Mouse (Mus musculus): ENCODE results near the gene Lmf1. TPM values are rescaled to one million over a fixed set of nuclear protein-coding genes. Genes with fewer than 3 reads are reported as not detected.
A peak's percentile ranks its signal among the peaks of the same experiment; 100 is the strongest.

Gene Lmf1
- polyA plus RNA-seq, 1 experiment from 2014 or later = 21.5 TPM

DNA sequence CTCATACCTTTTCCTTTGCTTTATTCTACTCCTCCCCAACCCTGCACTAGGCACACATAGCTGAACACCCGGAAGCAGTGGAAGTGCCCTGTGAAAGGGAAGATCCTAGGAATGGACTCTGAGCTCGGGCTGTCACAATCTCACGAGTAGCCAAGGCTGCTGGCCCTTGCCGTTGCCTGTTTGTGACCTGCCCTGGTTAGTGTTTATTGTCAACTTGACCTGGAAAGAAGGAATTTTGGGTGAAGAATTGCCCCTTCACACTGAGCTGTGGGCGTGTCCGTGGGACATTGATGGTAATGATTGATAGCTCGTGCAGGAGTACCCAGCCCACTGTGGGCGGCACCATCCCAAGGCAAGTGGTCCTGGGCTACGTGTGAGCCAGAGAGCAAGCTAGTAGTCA lies 5.8 kb downstream of the Lmf1 start:
- Histone ChIP-seq H3K9me3 (no peaks in the 10 kb centered on the region), H3K4me1 (peaks cover 11% of the 10 kb centered on the region), H3K9ac (replicated peaks) (no peak overlapping the region), H3K27me3 (no peaks in the 10 kb centered on the region), H3K4me3 (no peak overlapping the region), H3K27ac (replicated peaks) (no peak overlapping the region), H3K4me2 (replicated peaks) (no peak overlapping the region), H3K36me3 (peaks cover 42% of the 10 kb centered on the region; the same call in 1 of the 2 replicates)
- no peak for ATAC-seq (ENCODE audit: low FRiP score, low read depth)
- 97% methylated on average over 9 of the region's 9 CpGs for WGBS

DNA sequence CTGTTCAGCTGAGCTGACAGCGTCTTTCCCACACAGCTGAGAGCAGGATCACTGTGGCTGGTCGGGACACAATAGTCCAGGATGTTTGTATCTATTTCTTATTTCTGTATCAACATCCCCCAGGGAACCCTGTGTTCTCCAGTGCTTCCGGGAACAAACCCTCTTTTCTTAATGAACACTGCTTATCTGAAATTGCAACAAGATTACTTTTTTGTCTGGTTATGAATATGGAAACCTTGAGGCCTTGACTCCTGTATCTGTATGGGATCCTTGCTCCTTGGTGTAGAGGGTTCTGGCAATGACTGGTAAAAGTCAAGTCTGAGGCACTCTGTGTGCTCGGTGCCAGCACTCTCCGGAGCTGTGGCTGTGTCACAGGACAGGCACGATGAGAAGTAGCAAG lies 11.2 kb downstream of the Lmf1 start:
- no peaks in the 10 kb centered on the region; the same call in 1 of the 2 replicates for H3K4me1 ChIP-seq
- peaks cover 69% of the 10 kb centered on the region for H3K36me3 ChIP-seq
- H3K27me3 ChIP-seq = peaks cover 7% of the 10 kb centered on the region; the same call in 1 of the 2 replicates
- H3K4me3 ChIP-seq = no peak overlapping the region
- WGBS = 92% methylated on average over 6 of the region's 6 CpGs
- H3K27ac ChIP-seq (replicated peaks) = no peak overlapping the region
- no peak for ATAC-seq (ENCODE audit: low FRiP score, low read depth)
- H3K4me2 ChIP-seq (replicated peaks) = no peak overlapping the region
- no peaks in the 10 kb centered on the region for H3K9me3 ChIP-seq
- no peak overlapping the region for H3K9ac ChIP-seq (replicated peaks)

DNA sequence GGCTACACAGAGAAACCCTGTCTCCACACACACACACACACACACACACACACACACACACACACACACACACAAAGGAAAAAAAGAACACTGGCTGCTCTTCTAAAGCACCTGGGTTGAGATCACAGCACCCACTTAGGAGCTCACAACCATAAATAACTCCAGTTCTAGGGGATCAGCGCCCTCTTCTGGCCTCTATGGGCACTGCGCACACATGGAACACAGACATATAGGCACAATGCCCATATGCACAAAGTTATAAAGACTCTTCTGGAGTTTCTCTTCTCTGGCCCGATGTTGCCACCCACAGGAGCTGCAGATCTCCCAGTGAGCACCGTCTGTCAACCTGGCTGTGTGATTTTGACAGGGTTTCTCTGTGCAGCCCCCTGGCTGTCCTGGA lies 12.1 kb downstream of the Lmf1 start:
- Histone ChIP-seq H3K9me3 (no peaks in the 10 kb centered on the region), H3K27ac (replicated peaks) (no peak overlapping the region), H3K36me3 (peaks cover 61% of the 10 kb centered on the region), H3K27me3 (peaks cover 7% of the 10 kb centered on the region; the same call in 1 of the 2 replicates), H3K4me1 (no peaks in the 10 kb centered on the region; the same call in 1 of the 2 replicates), H3K4me2 (replicated peaks) (no peak overlapping the region), H3K9ac (replicated peaks) (no peak overlapping the region), H3K4me3 (no peak overlapping the region)
- WGBS = 86% methylated on average over 4 of the region's 4 CpGs
- no peak for ATAC-seq (ENCODE audit: low FRiP score, low read depth)

DNA sequence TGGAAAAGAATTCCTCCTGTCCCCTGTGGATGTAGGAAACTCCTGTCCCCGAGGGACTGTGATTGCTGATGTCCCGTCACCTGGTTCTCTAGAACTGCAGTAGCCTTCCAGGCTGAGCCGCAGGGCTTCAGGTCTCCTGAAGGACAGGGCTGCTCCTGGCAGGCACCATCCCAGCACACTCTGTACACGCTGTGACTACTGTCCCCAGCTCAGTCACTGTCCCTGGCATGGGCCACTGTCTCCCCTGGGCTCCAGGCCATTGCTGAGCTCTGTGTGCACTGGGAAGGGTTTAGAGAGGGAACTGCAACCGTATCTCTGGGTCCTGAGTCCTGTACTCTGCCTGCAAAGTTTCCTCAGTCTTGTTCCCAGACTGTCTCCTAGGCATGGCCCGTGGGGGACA lies 13.5 kb downstream of the Lmf1 start:
- Histone ChIP-seq H3K27ac (replicated peaks) (no peak overlapping the region), H3K9me3 (no peaks in the 10 kb centered on the region), H3K27me3 (peaks cover 7% of the 10 kb centered on the region; the same call in 1 of the 2 replicates), H3K4me1 (no peaks in the 10 kb centered on the region; the same call in 1 of the 2 replicates), H3K9ac (replicated peaks) (no peak overlapping the region), H3K4me2 (replicated peaks) (no peak overlapping the region), H3K36me3 (peaks cover 56% of the 10 kb centered on the region), H3K4me3 (no peak overlapping the region)
- 91% methylated on average over 6 of the region's 6 CpGs for WGBS
- ATAC-seq (ENCODE audit: low FRiP score, low read depth) = no peak

DNA sequence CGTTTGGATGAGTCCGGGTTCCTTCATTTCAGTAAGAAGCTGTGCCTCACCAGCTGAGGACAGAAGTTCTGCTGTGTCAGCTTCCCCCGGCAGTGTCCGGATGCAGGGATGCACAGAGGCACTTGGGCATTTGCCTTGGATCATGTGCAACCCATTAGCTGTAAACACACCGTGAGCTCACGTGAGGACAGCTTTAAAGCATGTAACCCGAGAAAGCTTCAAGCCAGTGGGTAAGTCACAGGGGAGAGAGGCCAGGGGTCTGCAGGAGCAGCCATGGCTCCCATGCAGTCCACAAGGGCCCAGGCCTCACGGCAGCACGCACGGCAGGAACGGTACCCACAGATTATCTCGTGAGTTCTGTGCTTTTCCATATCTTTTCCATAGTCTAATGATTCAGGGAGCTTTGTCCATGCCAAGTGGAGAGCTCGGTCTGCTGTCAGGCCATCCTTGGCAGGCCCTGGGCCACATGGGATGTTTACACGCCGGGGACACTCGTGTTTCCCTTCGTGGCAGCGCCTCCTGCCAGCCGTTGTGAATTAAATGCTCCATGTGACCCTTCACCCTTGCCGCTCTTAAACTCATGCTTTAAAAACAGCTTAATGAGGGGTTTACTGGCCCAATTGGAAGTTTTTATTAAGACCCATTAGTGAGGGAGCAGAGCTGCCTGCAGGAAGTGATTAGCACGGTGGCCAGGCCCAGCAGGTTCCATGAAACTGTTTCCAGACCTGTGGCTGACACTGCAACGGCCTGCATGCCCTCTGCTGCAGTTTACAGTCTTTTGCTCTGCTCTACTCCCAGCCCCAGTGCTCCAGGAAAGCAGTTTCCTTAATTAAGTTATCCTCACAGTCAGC lies 14.8 kb downstream of the Lmf1 start:
- no peak overlapping the region for H3K4me3 ChIP-seq
- H3K9ac ChIP-seq (replicated peaks) = no peak overlapping the region
- peaks cover 7% of the 10 kb centered on the region; the same call in 1 of the 2 replicates for H3K27me3 ChIP-seq
- H3K4me2 ChIP-seq (replicated peaks) = no peak overlapping the region
- H3K36me3 ChIP-seq = peaks cover 49% of the 10 kb centered on the region
- WGBS = 69% methylated on average over 22 of the region's 22 CpGs
- H3K9me3 ChIP-seq = no peaks in the 10 kb centered on the region
- no peak overlapping the region; the same call in 1 of the 2 replicates for H3K27ac ChIP-seq (replicated peaks)
- H3K4me1 ChIP-seq = no peaks in the 10 kb centered on the region; the same call in 1 of the 2 replicates
- no peak for ATAC-seq (ENCODE audit: low FRiP score, low read depth)

DNA sequence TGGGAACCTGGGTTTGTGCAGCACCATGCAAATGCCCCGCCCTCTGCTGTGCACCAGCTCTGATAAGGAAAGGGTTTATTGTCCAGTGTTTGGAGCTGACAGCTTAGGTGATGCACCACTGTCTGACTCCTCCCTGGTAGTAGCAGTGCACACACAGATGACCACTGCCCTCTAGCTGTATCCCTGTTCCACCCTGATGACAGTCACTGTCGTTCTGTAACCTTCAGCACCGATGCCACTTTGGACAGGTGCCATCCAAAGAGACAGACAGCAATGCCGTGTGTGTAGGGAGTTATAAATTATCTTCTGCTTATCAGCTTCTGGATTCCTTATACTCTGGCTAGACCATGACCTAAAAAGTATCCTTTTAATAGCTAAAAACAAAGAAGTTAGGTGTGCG lies 16.6 kb downstream of the Lmf1 start:
- no peak overlapping the region for H3K4me3 ChIP-seq
- H3K36me3 ChIP-seq = peaks cover 31% of the 10 kb centered on the region
- no peaks in the 10 kb centered on the region; the same call in 1 of the 2 replicates for H3K4me1 ChIP-seq
- H3K9ac ChIP-seq (replicated peaks) = no peak overlapping the region
- WGBS = 88% methylated on average over 5 of the region's 5 CpGs
- no peaks in the 10 kb centered on the region for H3K9me3 ChIP-seq
- no peak overlapping the region for H3K27ac ChIP-seq (replicated peaks)
- peaks cover 7% of the 10 kb centered on the region; the same call in 1 of the 2 replicates for H3K27me3 ChIP-seq
- no peak overlapping the region for H3K4me2 ChIP-seq (replicated peaks)
- ATAC-seq (ENCODE audit: low FRiP score, low read depth) = no peak

DNA sequence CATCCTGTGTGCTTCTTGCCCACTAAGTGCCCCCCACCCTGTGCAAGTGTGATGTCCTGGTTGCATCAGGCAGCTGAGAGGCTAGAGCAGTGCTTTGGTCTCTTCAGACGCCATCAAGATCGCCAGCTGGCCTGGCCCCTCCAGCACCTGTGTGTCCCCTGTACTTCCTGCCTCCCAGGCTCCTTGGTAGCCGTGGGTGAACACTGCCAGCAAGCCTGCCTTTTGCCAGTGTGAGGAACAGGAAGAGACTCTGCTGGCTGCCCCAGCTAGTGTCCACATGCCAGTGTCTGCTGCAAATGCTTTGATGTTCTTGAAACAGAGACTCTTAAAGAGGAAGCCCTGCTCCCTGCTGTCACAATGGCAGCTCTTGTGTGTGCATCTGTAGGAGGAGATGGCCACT lies 18.7 kb downstream of the Lmf1 start:
- 89% methylated on average over 3 of the region's 3 CpGs for WGBS
- no peak overlapping the region for H3K9ac ChIP-seq (replicated peaks)

DNA sequence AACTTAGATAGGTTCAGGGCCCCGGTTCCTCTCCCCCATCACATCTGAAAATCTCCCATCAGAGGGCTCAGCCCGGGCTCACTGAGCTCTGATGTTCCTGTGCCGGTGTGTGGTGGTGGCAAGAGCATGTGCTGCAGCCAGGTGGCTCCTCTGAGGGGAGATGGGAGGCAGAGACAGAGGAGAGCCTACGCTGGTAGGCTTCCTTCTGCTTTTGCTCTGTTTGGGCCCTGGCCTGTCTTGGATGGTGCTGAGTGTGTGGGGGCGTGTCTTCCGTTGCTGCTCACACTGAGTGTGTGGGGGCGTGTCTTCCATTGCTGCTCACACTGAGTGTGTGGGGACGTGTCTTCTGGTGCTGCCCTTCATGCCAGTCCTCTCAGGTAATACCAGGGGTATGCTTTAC lies 23.5 kb downstream of the Lmf1 start:
- Histone ChIP-seq H3K27ac (replicated peaks) (no peak overlapping the region), H3K9ac (replicated peaks) (no peak overlapping the region), H3K9me3 (no peaks in the 10 kb centered on the region), H3K27me3 (no peaks in the 10 kb centered on the region), H3K4me2 (replicated peaks) (no peak overlapping the region), H3K4me3 (no peak overlapping the region), H3K4me1 (no peaks in the 10 kb centered on the region), H3K36me3 (0 out of 2 replicates have a peak, but pooled peaks cover 3% of the 10 kb centered on the region)
- ATAC-seq (ENCODE audit: low FRiP score, low read depth) = no peak
- WGBS = 75% methylated on average over 8 of the region's 8 CpGs

More for the DNA sequence above, 18.7 kb downstream of the Lmf1 start:
- Histone ChIP-seq H3K4me2 (replicated peaks) (no peak overlapping the region), H3K27ac (replicated peaks) (no peak overlapping the region), H3K27me3 (peaks cover under 1% of the 10 kb centered on the region; the same call in 1 of the 2 replicates), H3K4me1 (no peaks in the 10 kb centered on the region; the same call in 1 of the 2 replicates), H3K36me3 (peaks cover 15% of the 10 kb centered on the region; the same call in 1 of the 2 replicates), H3K4me3 (no peak overlapping the region), H3K9me3 (no peaks in the 10 kb centered on the region)
- ATAC-seq (ENCODE audit: low FRiP score, low read depth) = no peak

DNA sequence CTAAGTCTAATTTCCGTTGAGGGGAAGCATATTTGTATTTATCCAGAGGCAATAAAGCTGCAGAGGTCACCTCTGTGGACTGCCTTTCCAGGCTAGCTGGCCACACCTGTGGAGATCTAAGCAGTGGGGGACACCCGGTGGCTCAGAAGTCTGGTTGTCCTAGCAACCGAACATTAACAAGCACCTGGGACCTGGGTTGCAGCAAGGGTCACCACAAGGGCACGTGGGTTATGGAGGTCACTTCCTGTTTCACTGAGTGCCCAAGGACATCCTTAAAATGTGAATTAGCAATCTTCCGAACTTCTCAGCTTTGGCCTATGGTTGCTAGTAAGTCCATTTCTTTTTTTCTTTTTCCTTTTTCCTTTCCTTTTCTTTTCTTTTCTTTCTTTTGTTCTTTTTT lies 25.3 kb downstream of the Lmf1 start:
- Histone ChIP-seq H3K9ac (replicated peaks) (no peak overlapping the region), H3K4me2 (replicated peaks) (no peak overlapping the region), H3K9me3 (no peaks in the 10 kb centered on the region), H3K27me3 (no peaks in the 10 kb centered on the region), H3K4me3 (no peak overlapping the region), H3K4me1 (peaks cover 11% of the 10 kb centered on the region), H3K36me3 (no peaks in the 10 kb centered on the region), H3K27ac (replicated peaks) (no peak overlapping the region)
- 64% methylated on average over 5 of the region's 5 CpGs for WGBS
- ATAC-seq (ENCODE audit: low FRiP score, low read depth) = no peak

DNA sequence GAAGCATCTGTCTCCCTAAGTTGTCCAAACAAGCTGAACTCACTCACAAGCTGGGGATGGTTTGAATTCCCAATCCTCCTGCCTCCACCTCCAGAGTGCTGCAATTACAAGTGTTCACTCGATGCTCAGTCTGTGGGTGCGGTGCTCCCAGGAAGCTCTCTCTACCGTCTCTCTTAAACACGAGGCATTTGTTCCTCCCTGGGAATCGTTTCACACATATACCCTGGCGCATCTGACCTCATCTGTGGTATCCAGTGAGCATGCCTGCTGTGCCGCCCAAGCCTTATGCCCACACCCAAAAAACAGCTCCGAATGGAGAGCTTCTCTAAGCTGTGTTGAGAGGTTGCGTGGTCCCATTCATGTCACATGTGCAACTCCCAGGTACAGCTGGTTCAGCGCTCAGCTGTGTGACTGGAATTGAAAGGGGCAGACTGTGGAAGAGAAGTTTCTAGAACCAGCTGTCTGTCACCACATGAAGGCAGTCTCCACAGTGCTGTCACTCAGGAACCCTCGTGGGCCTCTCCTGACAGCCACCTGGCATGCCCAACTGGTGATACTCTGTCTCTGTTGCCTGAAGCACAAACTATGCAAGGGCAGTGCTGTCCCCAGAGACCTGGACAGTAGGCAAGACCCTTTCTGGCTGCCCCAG lies 29.4 kb downstream of the Lmf1 start:
- H3K9ac ChIP-seq (replicated peaks) = no peak overlapping the region
- no peak overlapping the region for H3K4me2 ChIP-seq (replicated peaks)
- ATAC-seq (ENCODE audit: low FRiP score, low read depth) = no peak
- no peaks in the 10 kb centered on the region for H3K27me3 ChIP-seq
- H3K4me3 ChIP-seq = no peak overlapping the region
- H3K9me3 ChIP-seq = no peaks in the 10 kb centered on the region
- WGBS = 91% methylated on average over 11 of the region's 11 CpGs
- peaks cover 25% of the 10 kb centered on the region for H3K4me1 ChIP-seq
- no peak overlapping the region for H3K27ac ChIP-seq (replicated peaks)
- H3K36me3 ChIP-seq = peaks cover 5% of the 10 kb centered on the region; the same call in 1 of the 2 replicates

DNA sequence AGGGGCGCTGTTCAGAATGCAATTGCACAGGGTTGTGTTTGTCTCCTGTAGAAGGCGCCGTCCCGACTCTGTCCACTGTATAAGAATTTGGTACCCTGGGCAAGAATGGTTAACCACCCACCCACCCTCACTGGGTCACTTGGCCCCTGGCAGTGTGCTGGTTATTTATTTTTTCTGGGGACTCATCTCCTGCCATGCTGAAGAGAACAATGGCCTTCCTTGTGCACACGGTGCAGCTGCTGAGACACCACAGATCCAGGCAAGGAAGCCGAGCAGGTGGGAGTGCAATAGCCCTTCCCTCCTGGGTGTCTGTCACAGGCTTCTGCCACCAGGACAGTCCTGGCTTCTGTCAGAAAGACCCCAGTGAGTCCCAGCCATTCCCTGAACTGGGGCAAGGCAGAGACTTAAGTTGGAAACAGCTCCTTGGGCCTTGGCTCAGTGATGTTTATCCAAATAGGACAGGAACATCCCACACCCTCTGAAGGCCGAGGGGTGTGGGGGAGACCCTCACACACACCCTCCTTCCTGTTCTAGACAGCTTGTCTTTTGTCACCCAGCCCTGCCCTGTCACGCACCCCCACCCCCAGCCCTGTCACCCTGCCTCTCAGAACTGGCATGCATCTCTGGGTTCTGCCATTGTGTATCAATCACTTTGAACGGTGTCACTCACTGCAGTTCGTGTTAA lies 30.1 kb downstream of the Lmf1 start:
- ATAC-seq (ENCODE audit: low FRiP score, low read depth) = no peak
- H3K9ac ChIP-seq (replicated peaks) = no peak overlapping the region
- peak overlapping the region; percentile 25 for H3K27ac ChIP-seq (replicated peaks)
- H3K9me3 ChIP-seq = no peaks in the 10 kb centered on the region
- no peak overlapping the region for H3K4me3 ChIP-seq
- H3K4me2 ChIP-seq (replicated peaks) = no peak overlapping the region
- H3K36me3 ChIP-seq = peaks cover 9% of the 10 kb centered on the region; the same call in 1 of the 2 replicates
- H3K4me1 ChIP-seq = peaks cover 25% of the 10 kb centered on the region
- no peaks in the 10 kb centered on the region for H3K27me3 ChIP-seq
- WGBS = 78% methylated on average over 10 of the region's 10 CpGs

DNA sequence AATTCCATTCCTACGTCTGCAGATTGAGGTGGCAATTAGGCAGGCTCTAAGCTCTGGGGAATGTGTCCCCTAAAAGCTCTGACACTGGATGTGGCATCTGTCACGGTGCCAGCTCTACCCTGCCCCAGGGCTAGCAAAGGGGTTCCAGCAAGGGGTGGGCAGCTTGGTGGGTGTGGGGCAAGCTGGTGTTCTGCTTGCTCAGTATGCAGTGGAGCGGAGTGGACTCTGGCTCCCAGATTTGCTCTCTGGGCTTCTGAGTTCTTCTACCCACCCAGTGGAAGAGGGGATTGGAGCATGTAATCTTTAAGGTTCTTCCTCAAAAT lies 30.6 kb downstream of the Lmf1 start:
- H3K36me3 ChIP-seq = peaks cover 9% of the 10 kb centered on the region; the same call in 1 of the 2 replicates
- H3K9ac ChIP-seq (replicated peaks) = no peak overlapping the region
- peak overlapping the region; percentile 25 for H3K27ac ChIP-seq (replicated peaks)
- 66% methylated on average over 3 of the region's 3 CpGs for WGBS
- ATAC-seq (ENCODE audit: low FRiP score, low read depth) = no peak
- no peaks in the 10 kb centered on the region for H3K27me3 ChIP-seq
- H3K4me2 ChIP-seq (replicated peaks) = no peak overlapping the region
- H3K4me3 ChIP-seq = no peak overlapping the region
- H3K9me3 ChIP-seq = no peaks in the 10 kb centered on the region
- H3K4me1 ChIP-seq = peaks cover 25% of the 10 kb centered on the region
